Mouse (Mus musculus): ENCODE measurements around the gene Alx3. TPM values are rescaled to one million over a fixed set of nuclear protein-coding genes. Genes with fewer than 3 reads are reported as not detected.

Alx3 gene
- total and polyA plus RNA-seq, 2 experiments from 2014 or later: 0.60 to 1.3 TPM

DNA sequence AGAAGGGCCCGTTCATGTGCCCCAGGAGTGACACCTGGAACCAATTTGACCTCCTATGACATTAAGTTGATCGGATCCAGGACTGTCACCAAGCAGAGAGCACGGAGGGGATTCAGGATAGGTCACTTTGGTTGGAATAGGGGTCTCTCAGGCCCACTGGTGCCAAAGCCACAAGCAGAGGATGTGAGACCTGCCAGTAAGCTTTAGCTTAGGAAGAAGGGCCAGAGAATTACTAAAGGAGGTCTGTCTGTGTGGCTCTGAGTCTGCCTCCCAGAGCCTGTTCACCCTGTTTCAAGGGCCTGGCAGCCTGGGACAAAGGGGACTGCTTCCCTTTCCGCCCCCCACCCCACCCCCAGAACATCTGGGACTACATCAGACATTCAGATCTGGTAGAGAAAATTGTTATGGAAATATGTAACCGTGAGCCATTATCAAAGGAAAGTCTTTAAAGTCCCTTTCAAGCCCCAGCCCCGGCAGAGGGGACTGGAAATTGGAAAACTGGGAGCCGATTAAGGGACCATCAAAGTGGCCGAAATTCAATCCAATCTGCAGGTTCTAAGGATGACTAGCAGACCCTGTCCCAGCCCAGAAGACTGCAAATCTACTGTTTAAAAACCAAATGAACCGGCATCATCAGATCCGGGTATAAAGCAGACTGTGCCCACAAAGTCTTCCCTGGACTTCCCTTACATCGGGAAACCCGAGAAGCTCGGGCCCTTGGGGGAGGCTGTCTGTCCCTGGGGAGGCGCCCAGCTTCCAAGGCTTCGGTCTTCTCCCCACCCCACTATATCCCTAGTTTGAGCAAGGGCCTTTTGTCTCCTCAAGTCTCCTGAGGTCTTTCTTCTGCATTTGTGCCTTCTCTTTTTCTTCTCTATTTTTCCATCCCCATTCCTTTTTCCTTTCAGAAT, 13.5 kb upstream of the Alx3 start:
- no peak overlapping the region for H3K9ac ChIP-seq (replicated peaks; ENCODE audit: low read length, poor library complexity, severe bottlenecking)
- H3K36me3 ChIP-seq (ENCODE audit: insufficient read depth, low read length): no peaks in the 10 kb centered on the region
- no peak overlapping the region for H3K4me2 ChIP-seq (ENCODE audit: low read depth, low read length, poor library complexity, severe bottlenecking)
- no peak for DNase-seq (ENCODE audit: low spot score)
- 7% methylated on average over 15 of the region's 15 CpGs for WGBS
- no peaks in the 10 kb centered on the region for H3K9me3 ChIP-seq (ENCODE audit: low read length)
- ATAC-seq (ENCODE audit: low FRiP score): no peak
- no peak overlapping the region for H3K27ac ChIP-seq (ENCODE audit: low read depth, low read length)
- no peaks in the 10 kb centered on the region for H3K4me1 ChIP-seq (ENCODE audit: insufficient read depth, low read length)
- H3K27me3 ChIP-seq (ENCODE audit: insufficient read depth, low read length): peaks cover 59% of the 10 kb centered on the region
- no peak overlapping the region for H3K4me3 ChIP-seq (ENCODE audit: low read depth, low read length)
- TF ChIP-seq CTCF (IDR thresholded peaks at IDR 0.05): no peak

- Histone ChIP-seq H3K4me1 (ENCODE audit: insufficient read depth, low read length) (no peaks in the 10 kb centered on the region), H3K4me3 (ENCODE audit: low read depth, low read length) (peak overlapping the region; percentile 20), H3K4me2 (ENCODE audit: low read depth, low read length, poor library complexity, severe bottlenecking) (peak overlapping the region; percentile 43; the same call in 1 of the 2 replicates), H3K9me3 (ENCODE audit: low read length) (no peaks in the 10 kb centered on the region), H3K9ac (replicated peaks; ENCODE audit: low read length, poor library complexity, severe bottlenecking) (no peak overlapping the region), H3K27me3 (ENCODE audit: insufficient read depth, low read length) (peaks cover 69% of the 10 kb centered on the region), H3K36me3 (ENCODE audit: insufficient read depth, low read length) (no peaks in the 10 kb centered on the region), H3K27ac (ENCODE audit: low read depth, low read length) (no peak overlapping the region)
- no peak for TF ChIP-seq CTCF (IDR thresholded peaks at IDR 0.05)
- no peak for ATAC-seq (ENCODE audit: low FRiP score)
- 3% methylated on average over 18 of the region's 18 CpGs for WGBS
- no peak for DNase-seq (ENCODE audit: low spot score)
These were observed 12.5 kb upstream of the Alx3 start for GRCm38 (mm10) chr3:107582130-107582874.

DNA sequence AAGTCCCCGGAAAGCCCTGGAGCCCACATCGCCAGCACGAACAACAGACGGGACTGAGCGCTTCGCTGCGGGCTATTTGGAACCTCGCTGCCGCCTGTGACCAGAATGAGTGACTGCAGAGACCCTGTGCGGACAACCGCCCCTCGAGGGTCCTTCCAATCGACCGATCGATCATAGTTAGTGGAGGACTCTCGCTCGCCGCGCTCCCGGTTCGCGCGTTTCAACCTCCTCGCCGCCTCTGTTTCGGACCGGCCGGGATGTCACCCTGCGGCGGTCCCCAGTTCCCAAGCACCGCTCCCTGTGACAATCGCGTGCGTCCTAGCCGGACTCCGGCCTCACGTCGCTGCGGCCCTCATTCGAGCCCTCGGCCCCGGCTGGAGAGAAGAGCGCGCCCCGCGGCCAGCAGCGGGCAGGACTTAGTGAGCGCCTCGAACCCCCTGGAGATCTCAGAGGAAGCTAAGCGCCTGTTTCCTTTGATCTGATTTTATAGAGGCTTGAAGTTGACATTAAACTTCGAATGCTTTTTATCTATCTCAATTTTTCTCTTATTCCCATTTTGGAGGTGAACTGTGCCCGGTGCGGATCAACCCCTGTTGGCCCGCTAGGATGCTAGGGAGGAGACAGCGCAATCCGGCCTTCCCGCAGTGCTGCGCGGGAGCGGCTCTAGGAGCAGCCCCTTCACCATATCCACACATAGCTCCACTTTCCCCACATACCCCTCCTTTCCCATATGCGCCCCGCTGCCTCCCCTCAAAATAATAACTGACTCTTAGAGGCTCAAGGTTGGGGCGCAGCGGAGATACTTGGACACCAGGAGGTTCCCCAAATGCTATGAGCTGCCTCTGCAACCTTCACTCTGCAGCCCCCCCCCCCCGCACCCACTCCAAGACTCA, 11.7 kb upstream of the Alx3 start:
- peak overlapping the region; percentile 20 for H3K4me3 ChIP-seq (ENCODE audit: low read depth, low read length)
- H3K9me3 ChIP-seq (ENCODE audit: low read length): no peaks in the 10 kb centered on the region
- DNase-seq (ENCODE audit: low spot score) (no peak), ATAC-seq (ENCODE audit: low FRiP score) (no peak)
- H3K36me3 ChIP-seq (ENCODE audit: insufficient read depth, low read length): no peaks in the 10 kb centered on the region
- peak overlapping the region; percentile 43 for H3K4me2 ChIP-seq (ENCODE audit: low read depth, low read length, poor library complexity, severe bottlenecking)
- WGBS: under 1% methylated on average over 65 of the region's 65 CpGs
- peaks cover 74% of the 10 kb centered on the region for H3K27me3 ChIP-seq (ENCODE audit: insufficient read depth, low read length)
- TF ChIP-seq CTCF (IDR thresholded peaks at IDR 0.05): no peak
- H3K27ac ChIP-seq (ENCODE audit: low read depth, low read length): no peak overlapping the region
- H3K9ac ChIP-seq (replicated peaks; ENCODE audit: low read length, poor library complexity, severe bottlenecking): 0 out of 2 replicates have a peak overlapping the region, but pooled peaks have one; percentile 24
- no peaks in the 10 kb centered on the region for H3K4me1 ChIP-seq (ENCODE audit: insufficient read depth, low read length)

GRCm38 (mm10) chr3:107583893-107584292, 10.9 kb upstream of the Alx3 start:
- Histone ChIP-seq H3K27me3 (ENCODE audit: insufficient read depth, low read length) (peaks cover 75% of the 10 kb centered on the region), H3K9ac (replicated peaks; ENCODE audit: low read length, poor library complexity, severe bottlenecking) (no peak overlapping the region), H3K4me2 (ENCODE audit: low read depth, low read length, poor library complexity, severe bottlenecking) (no peak overlapping the region), H3K4me3 (ENCODE audit: low read depth, low read length) (no peak overlapping the region), H3K4me1 (ENCODE audit: insufficient read depth, low read length) (no peaks in the 10 kb centered on the region), H3K27ac (ENCODE audit: low read depth, low read length) (no peak overlapping the region), H3K36me3 (ENCODE audit: insufficient read depth, low read length) (no peaks in the 10 kb centered on the region), H3K9me3 (ENCODE audit: low read length) (no peaks in the 10 kb centered on the region)
- 15% methylated on average over 1 of the region's 1 CpGs for WGBS
- no peak for TF ChIP-seq CTCF (IDR thresholded peaks at IDR 0.05)
- no peak for ATAC-seq (ENCODE audit: low FRiP score)
- no peak for DNase-seq (ENCODE audit: low spot score)

- TF ChIP-seq CTCF (IDR thresholded peaks at IDR 0.05): no peak
- H3K9me3 ChIP-seq (ENCODE audit: low read length): no peaks in the 10 kb centered on the region
- H3K27me3 ChIP-seq (ENCODE audit: insufficient read depth, low read length): peaks cover 62% of the 10 kb centered on the region
- H3K27ac ChIP-seq (ENCODE audit: low read depth, low read length): no peak overlapping the region
- H3K4me2 ChIP-seq (ENCODE audit: low read depth, low read length, poor library complexity, severe bottlenecking): no peak overlapping the region
- DNase-seq (ENCODE audit: low spot score) (no peak), ATAC-seq (ENCODE audit: low FRiP score) (no peak)
- H3K36me3 ChIP-seq (ENCODE audit: insufficient read depth, low read length): no peaks in the 10 kb centered on the region
- H3K4me3 ChIP-seq (ENCODE audit: low read depth, low read length): no peak overlapping the region
- no peaks in the 10 kb centered on the region for H3K4me1 ChIP-seq (ENCODE audit: insufficient read depth, low read length)
- WGBS: 82% methylated on average over 6 of the region's 6 CpGs
- H3K9ac ChIP-seq (replicated peaks; ENCODE audit: low read length, poor library complexity, severe bottlenecking): no peak overlapping the region
These were observed 8.3 kb upstream of the Alx3 start for GRCm38 (mm10) chr3:107586504-107586903.

Measured in midbrain, postnatal 0 days (tissue).